Mouse (Mus musculus) lung, embryonic 16.5 days (tissue): ENCODE results near the gene Mfap3l. TPM values are rescaled to one million over a fixed set of nuclear protein-coding genes. Genes with fewer than 3 reads are reported as not detected.
A peak's percentile ranks its signal among the peaks of the same experiment; 100 is the strongest.
"Not testable (repeated sequence)": the region's sequence is repeated elsewhere in the genome, so short reads cannot be mapped to it uniquely, and the experiment has no call there.

Source experiments
- ATAC-seq: fragments of 200-750 bp; cut with Nextera tagmentation; 2 replicates; pipeline ENCODE4 v1.8.0; 2017; ENCODE audit warnings: low read depth, mild to moderate bottlenecking, moderate library complexity
- H3K27ac ChIP-seq: fragments of 300-500 bp; sonication (generic); 2 replicates; pipeline ENCODE4 v1.5.1; 2014; ENCODE audit warnings: mild to moderate bottlenecking, control low read depth, low read length
- H3K27me3 ChIP-seq: fragments of 300-500 bp; sonication (generic); 2 replicates; pipeline ENCODE4 v1.6.1; 2014; ENCODE audit warnings: low read depth, low read length, mixed read lengths; ENCODE audit not compliant: control insufficient read depth, insufficient read depth
- H3K36me3 ChIP-seq: fragments of 300-500 bp; sonication (generic); 2 replicates; pipeline ENCODE4 v1.6.1; 2014; ENCODE audit warnings: low read length; ENCODE audit not compliant: control insufficient read depth, insufficient read depth
- H3K4me1 ChIP-seq: fragments of 300-500 bp; sonication (generic); replicated peaks from 2 replicates; pipeline ENCODE4 v1.6.1; 2014; ENCODE audit warnings: low read length, mixed read lengths; ENCODE audit not compliant: control insufficient read depth, insufficient read depth
- H3K4me2 ChIP-seq: fragments of 300-500 bp; sonication (generic); 2 replicates; pipeline ENCODE4 v1.6.1; 2014; ENCODE audit warnings: low read depth, low read length, control low read depth
- H3K4me3 ChIP-seq: fragments of 300-500 bp; sonication (generic); 2 replicates; pipeline ENCODE4 v1.5.1; 2014; ENCODE audit warnings: mild to moderate bottlenecking, low read length, control low read depth
- H3K9ac ChIP-seq: fragments of 300-500 bp; sonication (generic); 2 replicates; pipeline ENCODE4 v1.6.1; 2014; ENCODE audit warnings: low read length, control low read depth
- H3K9me3 ChIP-seq: fragments of 300-500 bp; sonication (generic); 2 replicates; pipeline ENCODE4 v1.6.1; 2016; ENCODE audit warnings: low read length; ENCODE audit not compliant: control insufficient read depth
- WGBS: fragments of 180-500 bp; shearing (Covaris S2); extraction: QIAGEN DNeasy Blood & Tissue Kit; methylation state at CpG from one replicate; pipeline ENCODE4 v1.1.7; 2014; 5-methylcytosine and 5-hydroxymethylcytosine counted together
- polyA plus RNA-seq: library from polyadenylated mRNA; unstranded; fragments of >200 nt; fragmentation: Nextera tagmentation; extraction: Ambion mirVana; gene quantifications from 2 replicates; pipeline ENCODE4 v1.2.1, GENCODE M21; 2015

Gene Mfap3l
- polyA plus RNA-seq, result 5.0 and 5.3 TPM in 2 replicates

GRCm38 (mm10) chr8:60632250-60632932, at the start of gene Mfap3l:
Mfap3l (plus strand) TSS chr8:60632827.
- ATAC-seq, result peak; percentile 98
- Histone ChIP-seq H3K4me1 (peaks cover 3% of the 10 kb centered on the region), H3K9me3 (no peaks in the 10 kb centered on the region), H3K36me3 (no peaks in the 10 kb centered on the region), H3K27me3 (peaks cover 7% of the 10 kb centered on the region), H3K4me3 (peak within 1 kb of the TSS; percentile 77), H3K9ac (peak within 1 kb of the TSS; percentile 76), H3K27ac (peak within 1 kb of the TSS; percentile 70), H3K4me2 (peak within 1 kb of the TSS; percentile 74)
- WGBS, result under 1% methylated on average over 60 of the region's 60 CpGs

GRCm38 (mm10) chr8:60583369-60583768, 49.3 kb upstream of the Mfap3l start:
- no peak overlapping the region for H3K4me2 ChIP-seq
- no peaks in the 10 kb centered on the region for H3K27me3 ChIP-seq
- no peak overlapping the region for H3K27ac ChIP-seq
- ATAC-seq, result no peak
- no peaks in the 10 kb centered on the region for H3K36me3 ChIP-seq
- no peak overlapping the region for H3K4me3 ChIP-seq
- 67% methylated on average over 2 of the region's 2 CpGs for WGBS
- H3K9me3 ChIP-seq, result no peaks in the 10 kb centered on the region
- no peaks in the 10 kb centered on the region for H3K4me1 ChIP-seq
- H3K9ac ChIP-seq, result no peak overlapping the region

- H3K9ac ChIP-seq, H3K4me2 ChIP-seq, H3K4me1 ChIP-seq, H3K27ac ChIP-seq, H3K9me3 ChIP-seq, H3K4me3 ChIP-seq, H3K27me3 ChIP-seq, H3K36me3 ChIP-seq, ATAC-seq: not testable (repeated sequence)
- 83% methylated on average over 28 of the region's 29 CpGs for WGBS
These were observed 41.1 kb upstream of the Mfap3l start for GRCm38 (mm10) chr8:60591352-60592105.

DNA sequence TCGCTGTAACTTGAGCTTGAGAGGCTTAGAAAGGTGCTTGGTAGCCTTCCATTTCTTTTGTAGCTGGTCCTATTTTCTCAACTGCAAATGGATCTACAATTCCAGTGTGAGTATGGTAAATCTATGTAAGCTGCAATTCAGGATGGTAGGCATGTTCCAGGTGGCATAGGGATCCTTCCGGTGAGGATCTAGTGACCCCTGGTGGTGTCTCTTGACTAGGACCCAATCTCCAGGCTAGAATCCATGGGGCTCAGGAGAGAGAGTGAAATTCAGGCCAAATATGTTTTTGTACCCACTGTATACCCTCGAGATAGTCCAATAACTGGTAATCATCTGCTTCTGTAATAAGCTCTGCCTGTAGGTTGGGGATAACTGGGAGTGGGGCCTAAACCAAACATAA, 37.9 kb upstream of the Mfap3l start:
- no peaks in the 10 kb centered on the region for H3K36me3 ChIP-seq
- H3K27ac ChIP-seq, result no peak overlapping the region
- no peaks in the 10 kb centered on the region for H3K27me3 ChIP-seq
- ATAC-seq, result no peak
- H3K9ac ChIP-seq, result no peak overlapping the region
- no peak overlapping the region for H3K4me2 ChIP-seq
- WGBS, result 63% methylated on average over 3 of the region's 3 CpGs
- no peaks in the 10 kb centered on the region for H3K4me1 ChIP-seq
- no peaks in the 10 kb centered on the region for H3K9me3 ChIP-seq
- H3K4me3 ChIP-seq, result no peak overlapping the region

DNA sequence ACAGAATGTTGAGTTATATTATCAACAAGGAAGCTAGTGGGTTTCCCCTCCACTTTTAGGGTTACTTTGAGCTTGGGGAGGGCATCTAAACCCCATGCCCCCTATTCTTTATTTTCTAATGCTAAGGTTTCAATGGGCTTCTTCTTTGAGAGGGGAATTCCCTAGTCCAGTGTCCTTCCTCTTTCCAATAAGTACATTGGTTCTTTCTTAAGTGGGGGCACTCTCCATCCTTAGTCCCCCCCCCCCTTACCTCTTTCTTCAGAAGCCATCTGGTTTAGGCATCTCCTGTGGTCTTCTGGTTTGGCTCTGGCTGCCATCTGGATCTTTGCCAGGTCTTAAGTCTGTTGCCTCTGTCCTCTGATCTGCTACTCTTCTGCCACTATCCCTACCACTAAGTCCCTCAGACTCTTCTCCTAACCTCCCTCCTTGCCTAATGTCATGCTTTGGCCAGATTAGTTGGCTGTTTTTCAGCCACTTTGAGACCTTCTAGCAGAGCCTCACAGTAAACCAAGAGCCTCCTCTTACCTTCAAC, 21.0 kb upstream of the Mfap3l start:
- Histone ChIP-seq H3K36me3 (no peaks in the 10 kb centered on the region), H3K9ac (no peak overlapping the region), H3K4me2 (no peak overlapping the region), H3K4me3 (no peak overlapping the region), H3K27me3 (no peaks in the 10 kb centered on the region), H3K4me1 (no peaks in the 10 kb centered on the region), H3K9me3 (no peaks in the 10 kb centered on the region), H3K27ac (no peak overlapping the region)
- ATAC-seq, result no peak

- no peaks in the 10 kb centered on the region for H3K27me3 ChIP-seq
- no peaks in the 10 kb centered on the region for H3K9me3 ChIP-seq
- 30% methylated on average over 2 of the region's 2 CpGs for WGBS
- ATAC-seq, result no peak
- peaks cover 5% of the 10 kb centered on the region; the same call in 1 of the 2 replicates for H3K4me1 ChIP-seq
- no peak overlapping the region for H3K4me3 ChIP-seq
- H3K9ac ChIP-seq, result no peak overlapping the region
- no peak overlapping the region for H3K4me2 ChIP-seq
- no peak overlapping the region for H3K27ac ChIP-seq
- H3K36me3 ChIP-seq, result no peaks in the 10 kb centered on the region
These were observed 15.7 kb upstream of the Mfap3l start for GRCm38 (mm10) chr8:60616928-60617327.

GRCm38 (mm10) chr8:60621561-60621960, 11.1 kb upstream of the Mfap3l start:
- no peak overlapping the region for H3K9ac ChIP-seq
- H3K4me2 ChIP-seq, result no peak overlapping the region
- no peaks in the 10 kb centered on the region for H3K36me3 ChIP-seq
- H3K9me3 ChIP-seq, result no peaks in the 10 kb centered on the region
- H3K27ac ChIP-seq, result no peak overlapping the region
- no peaks in the 10 kb centered on the region for H3K27me3 ChIP-seq
- no peak overlapping the region for H3K4me3 ChIP-seq
- WGBS, result 70% methylated on average over 4 of the region's 4 CpGs
- no peak for ATAC-seq
- H3K4me1 ChIP-seq, result peaks cover 8% of the 10 kb centered on the region; the same call in 1 of the 2 replicates

GRCm38 (mm10) chr8:60622056-60622455, 10.6 kb upstream of the Mfap3l start:
- H3K4me1 ChIP-seq, result peaks cover 8% of the 10 kb centered on the region; the same call in 1 of the 2 replicates
- H3K4me2 ChIP-seq, result no peak overlapping the region
- H3K27me3 ChIP-seq, result no peaks in the 10 kb centered on the region
- H3K4me3 ChIP-seq, result no peak overlapping the region
- H3K36me3 ChIP-seq, result no peaks in the 10 kb centered on the region
- no peak overlapping the region for H3K9ac ChIP-seq
- no peaks in the 10 kb centered on the region for H3K9me3 ChIP-seq
- 90% methylated on average over 12 of the region's 12 CpGs for WGBS
- ATAC-seq, result no peak
- H3K27ac ChIP-seq, result no peak overlapping the region

DNA sequence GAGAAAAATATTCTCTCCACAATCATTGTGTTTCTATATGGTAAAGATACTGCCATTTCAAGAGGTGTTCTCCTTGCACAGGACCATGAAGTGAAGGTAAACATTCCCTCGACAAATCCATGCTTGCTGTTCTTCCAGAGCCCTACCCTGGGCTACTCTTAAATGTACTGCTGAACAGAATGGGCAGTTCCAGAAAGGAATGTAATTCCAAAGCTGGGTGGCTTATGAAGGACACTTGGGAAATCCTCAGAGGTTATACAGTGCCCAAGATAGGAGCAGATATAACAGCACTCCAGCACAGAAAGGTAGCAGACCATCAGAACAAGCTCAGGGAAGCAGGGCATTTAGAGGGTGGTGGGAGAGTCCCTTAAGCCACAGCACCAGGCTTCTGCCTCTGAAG, 9.2 kb upstream of the Mfap3l start:
- H3K4me3 ChIP-seq, result no peak overlapping the region
- peak; percentile 31 for ATAC-seq
- WGBS, result 35% methylated on average over 1 of the region's 1 CpGs
- H3K9me3 ChIP-seq, result no peaks in the 10 kb centered on the region
- H3K27me3 ChIP-seq, result no peaks in the 10 kb centered on the region
- peak overlapping the region; percentile 35 for H3K27ac ChIP-seq
- H3K9ac ChIP-seq, result no peak overlapping the region
- 0 out of 2 replicates have a peak, but pooled peaks cover 2% of the 10 kb centered on the region for H3K4me1 ChIP-seq
- H3K4me2 ChIP-seq, result no peak overlapping the region
- no peaks in the 10 kb centered on the region for H3K36me3 ChIP-seq
